Mouse (Mus musculus): ENCODE data around the gene Uspl1.
"Not testable (repeated sequence)": the region's sequence is repeated elsewhere in the genome, so short reads cannot be mapped to it uniquely, and the experiment has no call there.

Uspl1 gene

DNA sequence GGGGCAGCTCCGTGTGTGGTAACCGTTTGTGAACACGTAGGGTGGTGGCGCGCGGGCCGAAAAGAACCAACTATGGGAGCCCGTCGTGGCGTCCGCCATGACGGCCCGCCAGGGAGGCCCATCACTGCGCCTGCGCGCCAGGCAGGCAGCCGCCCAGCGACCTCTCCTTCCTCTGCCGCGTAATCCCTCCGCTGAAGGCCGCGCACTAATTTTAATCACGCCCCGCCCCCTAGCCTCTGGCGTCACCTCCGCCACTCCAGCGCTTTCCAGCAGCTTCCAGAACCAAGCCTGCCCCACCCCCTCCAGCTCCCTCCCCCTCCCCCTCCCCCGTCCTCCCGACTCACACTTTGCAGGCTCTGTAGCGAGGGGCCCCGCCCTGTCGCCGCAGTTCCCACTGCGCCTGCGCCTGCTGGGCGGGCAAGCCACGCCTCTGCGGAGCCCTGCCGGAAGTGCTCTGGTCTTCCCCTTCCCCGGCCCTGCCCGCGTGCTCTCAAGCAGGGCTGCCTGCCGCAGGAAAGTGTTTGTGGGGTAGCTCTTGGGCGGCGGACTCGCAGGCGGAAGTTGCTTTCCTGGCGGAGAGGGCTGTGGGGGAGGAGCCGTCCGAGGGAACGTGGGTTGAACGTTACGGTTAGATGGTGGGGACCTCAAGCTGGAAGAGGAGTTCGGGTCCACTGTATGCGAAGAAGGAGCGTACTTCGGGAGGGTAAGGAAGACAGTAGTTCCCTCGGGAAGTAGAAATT, at the start of gene Uspl1, which contains the start of gene Hmgb1:
Uspl1 (plus strand) TSS at position 247 of the 740 bp plus-strand sequence.
Hmgb1 (minus strand) TSS at position 386 of the 740 bp plus-strand sequence.
- peak; percentile 98 for DNase-seq (ENCODE audit: low spot score)

DNA sequence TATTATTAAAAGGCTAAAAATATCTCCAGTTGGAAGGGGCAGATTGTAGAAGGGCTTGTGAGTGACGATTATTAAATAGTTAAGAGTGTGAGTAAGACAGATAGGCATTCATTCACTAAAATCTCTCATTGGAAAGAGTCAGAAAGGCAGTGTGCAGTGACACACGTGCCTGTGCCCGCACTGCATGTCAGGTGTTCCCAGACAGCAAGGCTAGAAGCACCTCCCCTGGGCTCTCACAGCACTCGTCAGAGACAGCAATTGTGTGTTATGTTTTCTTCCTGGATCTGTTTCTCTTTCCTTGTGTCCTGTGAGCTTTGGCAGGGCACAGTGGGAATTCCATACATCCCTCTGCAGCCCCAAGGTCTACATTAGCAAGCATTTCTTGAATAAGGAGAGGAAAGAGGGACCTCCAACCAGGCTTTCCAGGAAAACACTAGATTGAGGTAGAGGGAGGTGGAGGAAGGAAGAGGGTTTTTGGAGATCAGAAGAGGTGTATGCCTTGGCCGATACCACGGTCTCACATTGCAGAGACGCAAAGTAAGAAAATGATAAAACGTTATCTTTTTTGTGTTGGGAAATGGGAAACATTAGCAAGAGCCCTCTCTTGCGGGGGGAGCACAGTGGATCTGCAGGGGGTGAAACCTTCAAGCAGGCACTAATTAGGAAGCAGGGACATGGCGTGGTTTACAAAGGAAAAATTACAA, 49.2 kb upstream of the Uspl1 start:
- no peak for DNase-seq (ENCODE audit: low spot score)

DNA sequence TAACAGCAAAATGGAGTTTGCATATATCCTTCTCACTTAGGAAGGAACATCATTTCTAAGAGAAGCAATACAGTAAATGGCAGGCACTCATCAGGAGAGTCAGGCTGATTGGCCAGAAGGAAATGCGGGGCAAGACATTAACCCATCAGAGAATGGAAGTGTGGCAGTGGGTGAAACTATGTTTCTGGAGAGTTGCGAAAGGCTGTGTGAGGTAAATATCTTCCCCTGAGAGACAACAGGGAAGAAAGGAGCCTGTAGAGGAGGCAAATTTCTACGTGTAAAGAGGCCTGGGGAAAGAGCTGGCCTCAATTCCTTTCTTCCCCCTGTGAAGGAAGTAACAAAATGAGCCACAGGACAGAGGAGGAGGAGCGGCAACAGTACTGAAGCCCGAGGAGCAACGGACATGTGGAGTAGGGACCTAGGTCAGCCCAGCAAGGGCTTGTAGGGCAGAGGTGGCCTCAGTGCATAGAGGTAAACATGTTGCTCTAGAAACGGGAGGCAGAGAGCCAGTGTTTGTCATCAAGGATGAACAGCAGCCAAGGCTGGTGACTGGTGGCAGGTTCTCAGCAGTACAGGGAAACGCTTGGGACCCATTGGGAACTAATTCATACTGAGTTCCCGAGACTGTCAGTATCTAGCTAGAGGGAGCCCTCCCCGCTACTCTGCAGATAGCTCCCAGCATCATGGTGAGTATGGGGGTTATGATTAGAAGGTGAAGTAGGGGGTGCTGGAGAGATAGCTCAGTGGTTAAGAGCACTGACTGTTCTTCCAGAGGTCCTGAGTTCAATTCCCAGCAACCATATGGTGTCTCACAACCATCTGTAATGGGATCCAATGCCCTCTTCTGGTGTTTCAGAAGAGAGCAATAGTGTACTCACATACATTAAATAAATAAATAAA, 48.4 kb upstream of the Uspl1 start:
- DNase-seq (ENCODE audit: low spot score): no peak

DNA sequence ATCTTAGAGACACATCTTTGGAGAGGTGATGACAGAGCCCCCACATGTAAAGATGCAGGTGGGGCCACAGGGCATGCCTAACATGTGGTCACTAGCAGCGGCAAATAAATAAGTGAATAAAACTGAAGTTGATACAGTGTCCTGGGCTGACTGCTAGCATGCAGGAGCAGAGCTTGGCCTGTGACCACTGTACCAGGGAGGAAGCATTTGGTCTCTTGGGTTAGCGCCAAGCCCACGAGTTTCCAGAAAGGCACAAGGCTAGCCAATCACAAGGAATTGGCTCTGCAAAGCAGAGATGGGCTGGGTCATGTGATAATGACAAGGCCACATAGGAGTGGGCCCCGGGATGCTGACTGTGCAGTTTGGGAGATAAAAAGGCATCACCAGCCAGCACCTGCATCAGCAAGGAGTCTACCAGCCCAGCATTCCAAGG, 47.2 kb upstream of the Uspl1 start:
- no peak for DNase-seq (ENCODE audit: low spot score)

DNA sequence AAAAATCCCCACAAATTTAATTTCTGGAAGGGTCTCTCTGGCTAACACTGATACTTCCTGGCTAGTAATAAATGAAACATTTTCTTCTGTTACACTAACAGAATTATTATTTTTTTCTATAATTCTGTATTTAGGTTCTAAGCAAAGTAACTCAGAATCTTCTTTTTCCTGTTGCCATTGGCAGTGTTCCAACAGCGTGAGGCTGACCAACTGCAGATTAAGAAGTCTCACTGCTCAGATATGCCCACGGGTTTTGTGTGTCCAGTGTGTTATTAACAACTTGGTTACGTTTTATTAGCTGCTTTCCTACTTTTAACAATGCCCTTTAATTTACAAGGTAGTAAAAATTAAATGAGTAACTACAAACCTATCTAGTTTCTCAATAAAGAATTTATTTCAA, 46.7 kb upstream of the Uspl1 start:
- DNase-seq (ENCODE audit: low spot score): no peak

DNA sequence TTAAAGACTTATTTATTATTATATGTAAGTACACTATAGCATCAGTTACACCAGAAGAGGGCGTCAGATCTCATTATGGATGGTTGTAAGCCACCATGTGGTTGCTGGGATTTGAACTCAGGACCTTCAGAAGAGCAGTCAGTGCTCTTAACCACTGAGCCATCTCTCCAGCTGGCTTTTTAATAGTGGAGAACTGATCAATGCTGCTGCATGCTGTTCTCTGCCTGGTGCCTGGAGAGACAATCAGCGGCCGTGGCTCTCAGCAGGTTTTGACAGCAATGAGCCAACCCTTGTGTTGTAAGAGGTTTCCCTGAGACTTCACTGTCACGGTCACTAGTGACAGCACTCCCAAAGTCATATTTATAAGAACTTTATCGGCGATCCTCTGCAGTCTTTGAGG, 46.1 kb upstream of the Uspl1 start:
- DNase-seq (ENCODE audit: low spot score): not testable (repeated sequence)

DNA sequence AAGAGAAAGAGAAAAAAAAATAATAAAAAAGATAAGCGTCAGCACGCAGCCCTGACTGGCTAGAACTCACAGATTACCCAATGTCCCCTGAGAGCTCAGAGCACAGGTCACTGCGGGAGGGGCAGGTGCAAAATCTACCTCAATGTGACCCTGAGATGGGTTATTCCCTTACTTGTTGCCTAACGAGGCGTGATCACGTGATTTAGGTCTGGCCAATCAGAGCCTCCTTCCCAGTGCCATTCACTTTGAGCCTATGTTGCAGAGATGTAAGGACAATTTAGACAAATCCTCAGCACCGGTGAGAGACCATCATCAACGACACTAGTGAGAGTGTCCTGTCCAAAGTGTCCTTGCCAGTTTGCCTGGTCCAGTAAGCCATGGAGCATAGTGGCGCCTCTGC, 43.8 kb upstream of the Uspl1 start:
- no peak for DNase-seq (ENCODE audit: low spot score)

DNA sequence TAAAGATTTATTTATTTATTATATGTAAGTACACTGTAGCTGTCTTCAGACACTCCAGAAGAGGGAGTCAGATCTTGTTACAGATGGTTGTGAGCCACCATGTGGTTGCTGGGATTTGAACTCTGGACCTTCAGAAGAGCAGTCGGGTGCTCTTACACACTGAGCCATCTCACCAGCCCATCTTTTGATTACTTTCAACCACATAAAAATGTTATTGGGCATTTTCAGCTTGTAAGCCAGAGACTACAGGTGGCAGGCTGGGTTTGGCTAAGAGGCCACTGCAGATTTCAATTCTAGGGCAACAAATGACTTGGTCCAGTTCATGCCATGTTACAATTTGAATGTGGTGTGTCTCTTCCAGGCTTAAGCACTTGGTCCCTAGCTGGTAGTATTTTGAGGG, 43.0 kb upstream of the Uspl1 start:
- not testable (repeated sequence) for DNase-seq (ENCODE audit: low spot score)

DNA sequence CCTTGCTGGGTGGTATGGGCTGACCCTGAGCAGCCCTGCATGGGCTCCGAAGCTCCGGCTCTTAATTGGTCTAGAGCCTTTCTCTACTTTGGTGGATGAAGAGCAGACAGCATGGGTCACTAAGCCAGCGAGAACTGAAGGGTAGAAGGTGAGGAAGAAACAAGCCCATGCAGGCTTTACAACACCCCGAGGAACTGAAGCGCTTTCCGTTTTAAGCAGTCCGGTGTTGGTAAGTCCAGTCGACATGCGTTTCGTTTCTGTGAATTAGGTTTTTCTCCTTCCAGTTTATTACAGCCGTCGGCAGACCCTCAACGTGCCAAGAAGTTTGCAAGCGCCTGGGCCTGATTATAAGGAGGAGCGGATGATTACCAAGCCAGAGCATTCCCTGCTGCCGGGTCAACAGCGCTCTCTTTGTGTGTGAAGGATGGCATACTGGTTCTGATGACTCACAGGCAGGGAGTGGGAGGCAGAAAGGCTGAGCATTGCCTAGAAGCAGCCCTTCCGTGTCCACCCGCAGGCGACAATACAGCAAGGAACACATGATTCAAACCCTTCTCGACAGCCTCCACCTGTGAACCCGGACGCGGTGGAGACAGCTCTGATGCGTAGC, 40.3 kb upstream of the Uspl1 start:
- peak; percentile 18 for DNase-seq (ENCODE audit: low spot score)

DNA sequence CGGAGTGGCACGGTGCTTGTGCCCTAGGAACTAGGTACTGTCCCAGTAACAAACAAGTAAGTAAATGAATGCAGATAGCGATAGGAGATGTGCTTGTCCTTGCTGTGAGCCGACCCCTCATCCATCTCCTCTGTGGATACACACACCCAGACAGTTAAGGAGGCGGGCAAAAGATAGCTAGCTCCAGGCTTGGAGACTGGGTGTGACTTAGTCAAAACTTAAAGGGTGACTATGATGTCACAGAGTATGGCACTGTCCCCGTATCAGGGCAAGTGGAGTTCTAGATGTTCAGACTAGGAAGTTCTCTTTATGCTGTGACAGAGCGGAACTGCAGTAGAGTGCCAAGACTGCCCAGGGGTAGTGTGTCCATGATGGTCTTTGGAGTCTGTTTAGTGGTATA, 37.5 kb upstream of the Uspl1 start:
- DNase-seq (ENCODE audit: low spot score): no peak

DNA sequence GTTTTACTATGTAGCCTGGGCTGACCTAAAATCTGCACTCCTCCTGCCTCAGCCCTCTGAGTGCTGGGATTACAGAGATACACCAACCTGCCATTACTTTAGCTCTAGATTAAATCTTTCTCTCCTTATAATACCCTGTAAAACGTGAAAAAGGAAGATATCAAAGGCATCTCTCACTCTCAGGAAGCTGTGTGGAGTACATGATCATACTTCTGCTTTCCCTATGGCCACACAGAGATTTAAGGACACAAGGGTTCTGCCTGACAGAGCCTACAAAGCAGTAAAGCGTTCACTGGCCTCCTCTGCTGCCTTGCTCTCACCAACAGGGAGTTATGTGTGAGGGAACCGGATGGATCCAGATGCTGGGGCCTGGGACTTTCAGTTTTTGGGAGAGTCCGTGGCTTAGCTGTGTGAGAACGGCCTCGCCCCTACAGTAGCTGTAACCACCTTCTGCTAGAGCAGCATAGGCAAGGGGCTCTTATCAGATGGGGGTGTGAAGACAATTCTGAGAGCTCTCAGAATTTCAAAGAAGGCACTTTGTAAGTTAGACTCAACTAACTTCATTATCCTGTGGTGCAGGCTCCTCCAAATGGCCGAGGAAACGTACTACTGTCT, 36.7 kb upstream of the Uspl1 start:
- no peak for DNase-seq (ENCODE audit: low spot score)

DNA sequence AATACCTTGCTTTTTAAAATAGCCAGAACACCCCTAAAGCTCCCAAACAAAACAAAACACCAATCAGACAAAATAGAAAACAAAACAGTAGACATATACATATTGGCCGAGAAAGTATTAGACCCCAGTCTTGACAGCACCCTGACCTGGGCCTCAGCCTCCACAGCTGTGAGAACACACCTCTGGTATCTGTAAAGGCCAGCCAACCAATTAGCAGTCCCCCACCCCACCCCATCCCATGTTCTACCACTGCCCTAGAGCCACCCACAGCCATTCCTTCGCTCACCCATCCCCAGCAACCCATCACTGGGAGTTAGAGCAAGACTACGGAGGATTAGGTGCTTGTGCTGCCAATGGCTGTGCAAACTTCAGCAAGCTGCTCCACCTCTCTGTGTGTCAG, 33.3 kb upstream of the Uspl1 start:
- no peak for DNase-seq (ENCODE audit: low spot score)

DNA sequence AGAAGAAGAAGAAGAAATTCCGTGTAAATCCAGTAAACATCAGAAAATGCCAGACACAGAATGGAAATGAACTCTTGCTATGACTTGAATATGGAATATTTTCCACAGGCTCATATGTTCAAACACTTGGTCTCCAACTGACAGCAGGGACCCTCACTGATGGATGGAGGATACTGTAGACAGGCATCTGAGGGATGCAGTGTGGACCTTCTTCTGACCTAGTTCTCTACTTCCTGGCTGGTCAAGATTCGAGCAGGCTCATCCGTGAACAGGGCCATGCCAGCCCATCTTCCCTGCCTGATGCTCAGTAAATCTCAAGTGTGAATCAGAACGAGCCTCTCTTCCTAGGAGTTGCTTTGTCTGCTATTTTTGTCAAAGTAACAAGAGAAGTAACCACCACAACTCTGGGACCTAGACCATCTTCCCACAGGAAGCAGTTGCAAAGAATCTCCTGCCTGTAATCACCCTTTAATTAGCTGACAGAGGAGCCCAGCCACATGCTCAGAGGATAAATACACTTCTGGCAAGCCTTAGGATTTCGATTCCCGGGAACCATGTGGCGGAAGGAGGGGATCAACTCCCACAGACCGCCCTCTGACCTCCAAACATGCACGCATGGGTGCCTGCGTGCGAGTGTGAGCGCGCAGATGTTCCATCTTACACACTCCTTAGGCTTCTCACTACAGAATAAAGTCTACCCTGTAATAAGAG, 31.9 kb upstream of the Uspl1 start:
- peak; percentile 64 for DNase-seq (ENCODE audit: low spot score)

DNA sequence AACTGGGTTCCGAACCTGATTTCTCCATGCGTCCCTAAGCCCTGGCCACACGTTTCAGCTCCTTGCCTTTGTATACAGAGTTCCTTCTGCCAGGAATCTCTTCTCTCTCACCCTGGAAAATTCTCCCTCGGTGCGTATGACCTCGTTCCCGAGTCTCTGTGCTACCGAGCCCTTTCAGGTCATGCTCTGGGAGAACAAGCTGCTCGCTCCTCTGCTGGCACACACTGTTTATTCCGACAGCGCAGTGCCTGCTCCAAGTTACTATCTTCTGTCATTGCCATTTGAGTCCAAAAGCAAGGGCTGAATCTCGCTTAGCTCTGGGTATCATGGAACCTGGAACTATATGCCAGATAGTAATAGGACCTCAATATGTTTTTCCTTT, 31.4 kb upstream of the Uspl1 start:
- DNase-seq (ENCODE audit: low spot score): peak; percentile 30

DNA sequence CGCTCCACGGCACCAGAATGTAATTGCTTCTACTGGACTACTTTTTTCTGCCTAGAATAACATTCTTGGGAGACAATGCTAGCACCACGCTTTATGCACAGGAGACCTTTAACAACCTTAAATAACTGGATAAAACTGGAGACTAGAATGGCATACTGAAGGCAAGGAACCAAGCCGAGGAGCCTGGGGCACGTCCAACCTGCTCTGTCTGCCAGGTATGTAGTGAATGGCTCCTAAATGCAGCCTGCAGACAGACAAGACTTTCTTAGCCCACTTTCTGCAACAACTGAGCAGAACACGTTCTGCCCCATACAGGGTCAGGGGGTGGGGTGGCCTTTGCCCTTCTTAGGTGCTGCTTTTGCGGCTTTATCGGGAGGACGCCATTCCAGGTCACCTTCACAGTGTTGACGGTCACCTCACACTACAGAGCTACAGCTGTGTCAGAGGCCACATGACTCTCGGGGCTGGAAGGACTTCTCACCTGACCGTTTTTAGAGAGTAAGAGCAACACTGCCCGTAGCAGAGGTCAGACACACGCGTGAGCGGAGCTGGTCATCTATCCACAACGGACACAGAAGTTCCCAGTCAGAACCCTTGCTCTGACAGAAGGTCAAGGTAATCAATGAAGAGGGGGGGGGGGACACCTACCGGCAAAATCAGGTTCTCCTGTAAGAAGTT, 27.1 kb upstream of the Uspl1 start:
- no peak for DNase-seq (ENCODE audit: low spot score)

DNA sequence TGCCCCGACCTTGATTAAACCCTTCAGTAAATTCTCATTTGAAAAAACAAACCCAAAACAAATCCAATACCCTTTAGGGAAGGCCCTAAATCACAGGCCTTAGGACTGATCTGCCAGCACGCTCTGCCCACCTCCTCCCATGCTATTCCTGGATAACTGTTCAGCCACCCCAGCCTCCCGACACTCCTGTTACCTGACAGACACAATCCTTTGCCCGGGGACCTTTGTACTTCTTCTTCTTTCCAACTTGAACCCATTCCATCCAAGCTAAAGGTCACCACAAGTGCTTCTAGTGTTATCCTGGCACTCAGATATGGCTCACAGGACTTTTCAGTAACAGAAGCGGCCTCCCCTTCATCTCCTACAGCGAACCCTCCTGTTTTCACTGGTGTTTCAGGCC, 25.1 kb upstream of the Uspl1 start:
- no peak for DNase-seq (ENCODE audit: low spot score)

DNA sequence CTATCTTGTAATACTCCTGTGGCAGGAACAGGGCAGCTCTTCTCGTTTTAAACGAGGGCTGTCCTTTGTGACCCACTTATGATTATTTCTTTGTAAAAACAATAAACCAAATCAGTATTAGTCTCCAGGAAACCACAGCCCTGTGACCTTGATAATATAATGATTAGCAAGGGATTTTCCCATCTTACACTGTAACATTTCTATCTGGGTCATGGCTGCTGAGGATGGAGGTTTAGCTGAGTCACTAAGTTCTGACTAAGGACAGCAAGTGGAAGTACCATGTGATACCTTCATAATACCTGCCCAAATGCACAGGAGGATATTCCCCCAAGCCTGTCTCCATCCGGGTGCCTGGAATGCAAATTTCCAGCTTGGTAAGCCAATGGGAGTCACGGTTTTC, 23.7 kb upstream of the Uspl1 start:
- no peak for DNase-seq (ENCODE audit: low spot score)

DNA sequence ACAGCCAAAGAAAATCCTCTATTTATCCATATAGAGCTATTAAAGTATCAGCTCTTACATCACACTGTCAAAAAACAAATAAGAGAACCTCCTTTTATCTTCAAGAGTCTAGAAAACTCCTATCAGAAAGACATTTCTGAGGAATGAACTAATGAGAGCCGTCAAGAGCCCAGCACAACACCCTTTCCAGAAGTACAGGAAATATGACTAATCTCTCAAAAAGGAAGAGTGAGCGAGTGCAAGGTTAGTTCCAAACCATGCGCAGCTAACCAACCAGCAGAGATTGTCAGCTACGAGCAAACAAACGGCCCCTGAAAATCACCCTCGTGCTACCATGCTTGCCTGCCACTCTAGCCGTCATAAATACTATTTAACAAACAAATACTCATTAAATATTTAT, 21.3 kb upstream of the Uspl1 start:
- DNase-seq (ENCODE audit: low spot score): peak; percentile 64

DNA sequence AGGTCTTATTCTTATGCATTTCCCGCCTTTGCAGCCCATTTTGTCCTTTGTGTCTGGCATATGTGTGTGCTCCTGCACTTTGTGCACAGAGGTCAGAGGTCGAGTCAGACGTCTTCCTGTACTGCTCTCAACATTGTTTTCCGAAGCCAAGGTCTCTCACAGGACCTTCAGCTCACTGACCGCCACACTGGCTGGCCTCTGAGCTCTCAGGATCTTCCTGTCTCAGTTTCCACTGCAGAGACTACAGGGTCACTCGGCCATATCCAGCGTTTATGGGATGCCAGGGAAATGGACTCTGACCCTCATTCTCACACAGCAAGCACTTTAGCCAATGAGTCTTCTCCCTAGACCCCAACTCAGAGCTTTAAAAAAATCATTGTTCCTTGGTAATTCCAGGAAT, 19.3 kb upstream of the Uspl1 start:
- no peak for DNase-seq (ENCODE audit: low spot score)

DNA sequence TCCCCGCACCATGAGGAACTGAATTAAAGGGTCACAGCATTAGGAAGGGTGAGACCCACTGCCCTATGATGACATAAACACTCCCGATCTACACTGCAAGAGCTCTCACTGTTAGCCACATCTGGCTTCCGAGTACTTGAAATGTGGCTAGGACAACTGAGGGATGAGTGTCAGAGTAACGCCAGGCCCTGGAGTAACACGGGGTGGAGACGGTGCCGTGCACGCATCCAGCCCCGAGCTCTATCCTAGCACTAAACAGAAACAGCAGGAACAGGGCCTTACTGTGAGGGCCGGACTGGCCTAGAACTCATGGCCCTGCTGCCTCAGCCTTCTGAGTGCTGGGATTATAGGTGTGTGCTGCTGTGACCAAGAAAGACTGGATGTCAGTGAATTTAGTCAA, 18.1 kb upstream of the Uspl1 start:
- DNase-seq (ENCODE audit: low spot score): no peak

DNA sequence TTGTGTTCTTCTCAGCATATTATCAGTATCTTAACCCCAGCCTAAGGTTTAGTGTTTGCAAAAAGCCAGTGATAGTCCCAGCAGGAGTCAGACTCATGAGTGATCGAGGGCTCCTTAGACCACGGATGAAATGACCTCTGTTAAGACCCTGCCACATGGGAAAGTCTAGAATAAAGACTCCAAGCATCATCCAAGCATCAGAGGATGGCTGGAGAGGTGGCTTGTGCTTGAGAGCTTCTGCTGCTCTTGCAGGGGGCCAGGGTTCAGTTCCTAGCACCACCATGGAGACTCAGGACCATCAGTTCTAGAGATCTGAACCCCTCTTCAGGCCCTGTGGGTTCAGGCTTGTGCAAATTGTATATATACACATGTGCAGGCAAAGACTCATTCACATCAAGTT, 16.1 kb upstream of the Uspl1 start:
- DNase-seq (ENCODE audit: low spot score): no peak

Measured in lung, postnatal 25 days (tissue).